Mouse (Mus musculus): ENCODE results near the gene Nfatc2.

- TF ChIP-seq POLR2A (IDR thresholded peaks at IDR 0.05; ENCODE audit: control insufficient read depth, extremely low read depth, insufficient read depth, low read length, poor library complexity): no peak
- no peak for TF ChIP-seq CTCF (IDR thresholded peaks at IDR 0.05; ENCODE audit: borderline replicate concordance, control insufficient read depth, extremely low read depth, insufficient read depth, low read length, poor library complexity)
Measured at GRCm38 (mm10) chr2:168574934-168575333, 26.5 kb downstream of the Nfatc2 start.
